Mouse (Mus musculus) layer of hippocampus, postnatal 36 days (tissue): ENCODE results near the gene Mtcl1. TPM values are rescaled to one million over a fixed set of nuclear protein-coding genes. Genes with fewer than 3 reads are reported as not detected.

Experiments
- DNase-seq, 2 experiments: peaks; one replicate each; pipeline ENCODE4 v3.0.0; 2022
- total RNA-seq, 2 experiments: library from RNA; stranded (reverse); gene quantifications; 2 replicates each; pipeline ENCODE4 v1.2.3; 2021

Mtcl1 gene
- total RNA-seq, 2 experiments from 2014 or later = 39.8 to 42.8 TPM

DNA sequence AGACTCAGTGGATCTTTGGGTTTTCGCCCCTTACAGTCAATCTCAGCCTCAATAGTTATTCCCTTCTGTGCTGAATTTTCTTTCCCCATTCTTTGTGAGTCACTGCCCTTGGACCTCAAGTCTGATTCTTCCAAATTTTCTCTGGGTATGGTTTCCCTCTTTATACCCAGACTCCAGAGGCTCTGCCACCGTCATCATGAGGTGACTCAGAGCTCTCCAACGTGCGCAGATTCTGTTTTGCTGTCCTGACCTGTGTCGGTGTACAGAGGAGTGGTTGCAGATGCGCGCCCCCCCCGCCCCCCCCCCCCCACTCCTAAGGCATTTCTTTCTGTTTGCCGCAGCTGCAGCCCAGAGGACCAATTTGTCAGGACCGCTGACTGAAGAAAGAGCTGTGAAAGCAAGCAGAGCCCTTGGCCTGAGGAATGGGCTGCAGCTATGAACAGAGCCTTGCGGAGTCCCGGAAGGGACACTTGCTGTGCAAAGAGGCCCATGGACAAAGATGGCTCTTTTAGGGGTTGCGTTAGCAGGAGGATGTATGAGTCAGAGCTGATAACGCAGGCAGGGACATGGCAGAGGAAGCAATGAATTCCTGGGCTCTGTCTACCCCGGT is 126.8 kb downstream of the Mtcl1 start:
- DNase-seq = no peak

DNA sequence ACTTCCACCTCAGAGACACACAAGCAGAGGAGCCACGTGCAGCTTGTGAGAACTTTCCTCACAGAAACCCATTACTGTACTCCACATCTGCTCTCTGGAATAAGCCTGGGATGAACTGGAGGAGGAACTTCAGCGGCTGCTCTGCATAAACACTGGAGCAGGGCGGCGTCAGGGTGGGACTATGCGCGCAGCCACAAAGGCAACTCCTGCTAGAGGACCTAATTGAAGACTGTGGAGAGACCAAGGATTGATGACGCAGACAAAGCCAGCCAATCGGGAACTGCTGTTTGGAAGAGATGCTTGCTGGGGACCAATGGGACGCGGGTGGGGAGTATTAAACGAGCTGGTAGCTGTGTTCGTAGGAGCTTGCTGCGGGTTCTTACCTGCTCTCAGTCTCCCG is 127.6 kb downstream of the Mtcl1 start:
- DNase-seq = no peak

DNA sequence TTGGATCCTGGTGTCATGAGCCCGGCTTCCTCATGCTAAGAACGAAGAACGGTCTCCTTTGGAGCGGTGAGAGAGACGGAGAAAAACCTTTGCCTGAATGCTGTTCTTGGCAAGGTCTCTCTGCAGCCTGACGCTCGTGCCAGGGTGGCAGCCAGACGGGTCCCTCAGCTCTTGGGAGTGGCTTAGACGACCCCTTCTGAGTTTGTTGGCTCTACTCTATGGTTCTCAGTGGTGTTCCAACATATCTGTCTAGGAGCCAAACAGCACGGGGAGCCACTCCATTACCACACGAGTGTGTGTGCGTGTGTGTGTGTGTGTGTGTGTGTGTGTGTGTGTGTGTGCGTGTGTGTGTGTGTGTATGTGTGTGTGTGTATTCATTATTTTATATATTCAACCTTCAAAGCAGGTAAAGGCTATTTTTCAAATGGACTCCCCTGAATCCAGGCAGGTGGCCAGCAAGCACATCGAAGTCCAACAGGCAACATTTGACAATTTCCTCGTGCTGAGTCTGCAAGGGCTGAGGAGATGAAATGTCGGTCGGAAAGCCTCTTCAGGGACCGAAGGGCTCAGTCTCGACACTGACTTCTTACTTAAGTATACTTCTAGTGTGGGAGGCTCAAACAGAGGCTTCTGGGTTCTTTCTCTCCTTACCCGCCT is 128.7 kb downstream of the Mtcl1 start:
- DNase-seq = no peak

GRCm38 (mm10) chr17:66318031-66318430 is 131.5 kb downstream of the Mtcl1 start:
- no peak for DNase-seq

- DNase-seq = no peak
Observed at GRCm38 (mm10) chr17:66317576-66317975, 132.0 kb downstream of the Mtcl1 start.

DNA sequence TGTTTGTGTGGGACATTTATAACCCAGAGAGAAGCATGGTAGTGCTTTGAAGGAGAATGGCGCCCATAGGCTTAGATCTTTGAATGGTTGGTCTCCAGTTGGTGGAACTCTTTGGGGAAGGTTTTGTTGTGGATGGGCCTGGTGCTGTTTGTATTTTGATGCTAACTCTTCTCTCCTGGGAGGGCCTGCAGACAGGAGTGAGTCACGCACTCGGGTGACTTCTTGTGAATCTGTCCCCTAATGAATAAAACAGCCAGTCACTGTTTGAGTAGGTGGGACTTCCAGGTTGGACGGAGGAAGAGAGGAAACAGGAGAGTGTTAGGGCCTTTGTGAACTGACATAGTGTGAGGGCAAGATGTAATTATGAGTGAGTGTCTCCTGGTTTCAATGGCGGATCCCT is 132.4 kb downstream of the Mtcl1 start:
- no peak for DNase-seq

DNA sequence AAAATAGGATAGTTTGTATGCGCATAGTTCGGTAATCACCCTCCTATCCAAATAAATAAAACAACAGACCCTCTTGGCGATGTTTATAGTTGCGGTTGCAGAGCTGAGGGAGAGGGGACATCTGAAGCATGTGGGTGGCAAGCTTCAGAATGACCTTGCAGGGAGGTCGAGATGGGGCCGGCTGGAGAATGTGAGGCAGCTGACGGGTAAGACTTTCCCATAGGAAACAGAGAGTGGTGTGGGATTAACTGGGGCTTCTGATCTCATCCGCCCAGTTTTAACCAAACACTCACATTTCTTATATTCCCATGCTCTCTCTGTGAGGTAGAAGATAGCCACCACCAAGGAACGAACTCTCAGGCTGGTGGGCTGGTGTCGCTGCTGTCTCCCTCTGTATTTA is 134.1 kb downstream of the Mtcl1 start:
- DNase-seq = no peak

DNA sequence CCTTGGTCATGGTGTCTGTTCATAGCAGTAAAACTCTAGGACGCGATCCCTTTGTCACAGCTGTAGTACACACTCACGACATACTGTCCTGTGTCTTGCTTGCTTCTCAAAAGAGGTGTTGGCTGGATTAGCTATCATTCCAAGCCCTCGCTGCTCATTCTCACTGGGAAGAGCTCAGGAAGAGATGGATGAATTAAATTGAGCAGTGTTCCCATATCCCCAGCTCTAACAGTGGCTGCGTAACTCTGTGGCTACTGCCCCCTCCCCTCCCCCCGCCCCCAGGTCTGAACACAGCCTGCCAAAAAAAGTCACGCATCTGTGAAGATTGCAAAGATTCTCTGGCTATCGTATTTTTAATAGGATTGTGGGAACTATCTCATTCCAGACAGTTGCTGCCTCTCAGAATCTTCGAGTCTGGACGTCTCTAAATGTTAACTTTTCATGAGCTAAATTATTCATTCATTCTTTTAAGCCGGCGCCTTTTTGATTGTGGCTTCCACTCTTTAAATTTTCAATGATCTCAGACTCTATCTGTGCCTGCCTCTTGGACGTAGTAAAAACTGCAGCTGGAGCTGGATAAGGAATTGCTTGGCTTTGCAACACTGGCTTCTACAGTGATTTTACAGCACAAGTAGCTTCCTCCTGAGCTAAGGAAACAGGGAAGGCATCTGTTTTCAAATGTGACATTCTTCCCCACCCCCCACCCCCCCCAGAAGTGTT is 134.8 kb downstream of the Mtcl1 start:
- no peak for DNase-seq

- no peak for DNase-seq
Observed at GRCm38 (mm10) chr17:66301906-66302305, 147.6 kb downstream of the Mtcl1 start.

DNA sequence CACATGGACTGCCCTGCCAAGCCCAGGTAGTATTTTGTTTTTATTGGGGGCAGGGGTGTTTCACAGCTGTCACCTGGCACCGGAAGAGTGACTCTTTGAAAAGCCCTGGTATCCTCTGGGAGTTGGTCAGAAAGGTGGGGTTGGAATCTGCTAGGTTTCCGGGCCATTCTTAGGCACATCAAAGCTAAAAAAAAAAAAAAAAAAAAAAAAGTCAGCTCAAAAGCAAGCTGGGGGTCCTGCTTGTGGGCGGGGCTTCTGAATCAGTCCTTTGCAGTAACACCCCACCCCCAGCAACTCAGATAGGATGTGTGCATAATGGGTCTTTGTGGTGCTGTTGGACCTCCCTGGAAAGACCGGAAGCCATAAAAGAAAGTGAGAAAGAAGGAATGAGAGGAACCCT is 148.3 kb downstream of the Mtcl1 start:
- no peak for DNase-seq

- no peak for DNase-seq
Observed at GRCm38 (mm10) chr17:66297721-66298120, 151.8 kb downstream of the Mtcl1 start.

GRCm38 (mm10) chr17:66293581-66293980 is 156.0 kb downstream of the Mtcl1 start:
- DNase-seq = no peak

DNA sequence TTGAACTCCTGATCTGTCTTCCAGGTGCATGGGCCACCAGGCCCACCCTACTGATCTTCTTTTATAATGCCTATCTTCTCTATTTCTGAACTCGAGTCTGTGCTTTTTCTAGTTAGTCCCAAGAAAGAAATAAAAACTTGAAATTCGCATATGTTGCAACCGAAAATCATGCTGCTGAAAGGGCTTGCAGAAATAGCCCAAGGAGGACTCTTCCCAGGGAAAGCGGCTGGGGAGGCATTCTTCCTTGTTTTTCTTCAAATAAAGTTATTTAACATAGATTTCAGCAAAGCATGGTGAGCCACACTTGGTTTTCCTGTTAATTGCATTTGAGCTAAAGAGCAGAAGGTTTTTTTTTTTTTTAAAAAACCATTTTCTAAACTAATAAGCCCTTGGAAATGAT is 159.7 kb downstream of the Mtcl1 start:
- DNase-seq = no peak

Other genes starting within 250 kb of the Mtcl1 start
- gene Rab12, start 70.0 kb upstream of the Mtcl1 start, total RNA-seq = 100 to 1,000 TPM; 103 to 108 TPM
- not detected for gene Themis3, start 144.9 kb upstream of the Mtcl1 start, total RNA-seq